Mouse (Mus musculus) forebrain, embryonic 12.5 days (tissue): ENCODE results near the gene Ubtd1. TPM values are rescaled to one million over a fixed set of nuclear protein-coding genes. Genes with fewer than 3 reads are reported as not detected.

Experiments used
- ATAC-seq: fragments of 200-750 bp; cut with Nextera tagmentation; 2 replicates; pipeline ENCODE4 v1.8.0; 2017; ENCODE audit warnings: moderate TSS enrichment; ENCODE audit not compliant: low FRiP score
- H3K27ac ChIP-seq: fragments of 300-500 bp; sonication (generic); 2 replicates; pipeline ENCODE4 v1.5.1; 2016; ENCODE audit warnings: mild to moderate bottlenecking
- H3K27me3 ChIP-seq: fragments of 300-500 bp; sonication (generic); 2 replicates; pipeline ENCODE4 v1.6.1; 2016; ENCODE audit warnings: mild to moderate bottlenecking
- H3K36me3 ChIP-seq: fragments of 300-500 bp; sonication (generic); replicated peaks from 2 replicates; pipeline ENCODE4 v1.6.1; 2016; ENCODE audit warnings: mild to moderate bottlenecking
- H3K4me1 ChIP-seq: fragments of 300-500 bp; sonication (generic); 2 replicates; pipeline ENCODE4 v1.6.1; 2016
- H3K4me2 ChIP-seq: fragments of 300-500 bp; sonication (generic); 2 replicates; pipeline ENCODE4 v1.6.1; 2016; ENCODE audit warnings: mild to moderate bottlenecking, moderate library complexity
- H3K4me3 ChIP-seq: fragments of 300-500 bp; sonication (generic); replicated peaks from 2 replicates; pipeline ENCODE4 v1.5.1; 2016; ENCODE audit warnings: mild to moderate bottlenecking
- H3K9ac ChIP-seq: fragments of 300-500 bp; sonication (generic); 2 replicates; pipeline ENCODE4 v1.6.1; 2016; ENCODE audit warnings: mild to moderate bottlenecking
- H3K9me3 ChIP-seq: fragments of 300-500 bp; sonication (generic); 2 replicates; pipeline ENCODE4 v1.6.1; 2016
- WGBS: fragments of 180-500 bp; shearing (Covaris S2); methylation state at CpG from one replicate; pipeline ENCODE4 v1.1.7; 2016; 5-methylcytosine and 5-hydroxymethylcytosine counted together
- polyA plus RNA-seq: library from polyadenylated mRNA; unstranded; fragments of >200 nt; fragmentation: Nextera tagmentation; extraction: Ambion mirVana; gene quantifications from 2 replicates; pipeline ENCODE4 v1.2.1, GENCODE M21; 2016

Ubtd1 gene
- polyA plus RNA-seq, 1 experiment from 2014 or later: 7.1 TPM

DNA sequence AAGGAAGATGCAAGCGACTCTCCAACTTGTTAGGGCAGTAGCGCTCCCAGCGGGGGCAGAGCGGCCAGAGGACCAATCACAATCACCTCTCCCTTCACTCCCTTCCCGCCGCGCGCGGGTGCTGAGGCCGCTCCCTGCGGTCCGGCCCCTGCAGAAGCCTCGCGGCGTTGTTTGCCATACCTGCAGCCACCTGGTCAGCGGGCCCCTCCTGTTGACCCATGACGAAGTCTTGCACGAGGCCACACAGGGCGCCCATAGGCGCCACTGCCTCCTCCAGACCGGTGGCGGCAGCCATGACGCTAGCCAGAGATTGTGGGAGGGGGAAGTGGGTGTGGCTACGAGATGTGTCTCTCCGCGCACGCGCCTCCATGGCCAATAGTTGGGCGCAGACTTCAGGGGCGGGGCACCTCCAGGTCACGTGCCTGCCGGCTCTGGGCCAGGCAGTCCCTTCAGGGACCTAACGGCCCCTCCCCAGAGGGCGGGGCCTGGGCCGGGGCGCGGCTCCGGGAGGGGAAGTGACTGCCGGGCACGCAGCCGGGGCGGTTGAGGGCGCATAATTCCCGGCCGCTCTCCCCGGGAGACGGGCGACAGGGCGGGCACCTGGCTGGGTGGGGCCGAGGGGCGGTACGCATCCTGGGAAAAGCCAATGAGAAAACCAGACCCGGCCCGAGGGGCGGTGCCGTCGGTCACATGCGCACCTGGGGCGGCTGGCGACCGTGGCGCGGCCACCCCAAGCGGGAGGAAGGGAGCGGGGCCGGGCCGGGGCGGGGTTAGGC, 556 bp upstream of the Ubtd1 start, which contains the start of gene Mms19:
TSS of gene Mms19 (minus strand) at position 339 of the 776 bp plus-strand sequence.
- peaks cover 22% of the 10 kb centered on the region for H3K27me3 ChIP-seq
- H3K27ac ChIP-seq: peak within 1 kb of the TSS; percentile 82
- ATAC-seq: peak; percentile 98
- no peaks in the 10 kb centered on the region for H3K9me3 ChIP-seq
- peaks cover 24% of the 10 kb centered on the region for H3K4me1 ChIP-seq
- under 1% methylated on average over 64 of the region's 68 CpGs for WGBS
- peak within 1 kb of the TSS; percentile 76 for H3K9ac ChIP-seq
- no peaks in the 10 kb centered on the region for H3K36me3 ChIP-seq
- H3K4me2 ChIP-seq: peak within 1 kb of the TSS; percentile 100
- peak within 1 kb of the TSS; percentile 70 for H3K4me3 ChIP-seq

DNA sequence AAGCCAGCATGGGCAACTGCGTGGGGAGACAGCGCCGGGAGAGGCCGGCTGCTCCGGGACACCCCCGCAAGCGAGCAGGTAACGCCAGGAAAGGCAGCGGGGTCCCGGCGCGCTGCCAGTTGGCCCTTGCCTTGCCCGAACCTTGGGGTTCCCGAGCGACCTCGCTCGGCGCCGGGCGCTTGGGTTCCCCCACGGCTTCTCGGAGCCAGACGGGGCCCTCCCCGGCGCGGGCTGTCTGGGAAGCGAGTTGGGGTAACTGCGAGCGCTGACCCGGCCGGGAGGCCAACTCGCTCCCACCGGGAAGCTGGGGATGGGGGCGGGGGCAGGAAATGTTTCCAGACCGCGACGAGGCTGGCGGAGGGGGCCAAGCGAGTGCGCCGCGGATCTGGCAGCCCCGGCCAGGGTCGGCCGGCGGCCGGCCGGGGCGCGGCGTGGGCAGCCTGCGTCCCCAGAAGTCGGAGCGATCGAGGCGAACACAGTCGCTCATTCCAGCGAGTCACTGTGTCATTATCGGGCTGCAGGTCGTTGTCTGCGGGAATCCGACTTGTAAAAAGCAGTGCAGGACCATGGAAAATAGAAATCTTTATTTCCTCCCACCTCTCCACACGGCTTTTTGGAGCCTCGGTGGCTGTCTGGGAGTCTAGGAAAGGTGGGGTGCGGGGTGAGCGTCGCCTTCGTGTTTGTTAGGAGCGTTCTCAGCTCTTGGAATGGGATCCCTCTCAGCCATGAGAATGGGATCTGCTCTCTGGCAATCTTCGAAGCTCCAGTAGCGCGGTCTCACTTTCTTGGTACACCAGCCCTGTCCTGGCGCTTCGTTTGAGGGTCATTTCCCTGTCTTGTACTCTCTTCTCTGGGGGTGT, 598 bp downstream of the Ubtd1 start:
- peaks cover 22% of the 10 kb centered on the region for H3K4me1 ChIP-seq
- no peaks in the 10 kb centered on the region for H3K36me3 ChIP-seq
- peak overlapping the region; percentile 82; the same call in 1 of the 2 replicates for H3K27ac ChIP-seq
- H3K4me3 ChIP-seq: peak overlapping the region; percentile 70
- H3K9me3 ChIP-seq: no peaks in the 10 kb centered on the region
- H3K4me2 ChIP-seq: peak overlapping the region; percentile 100
- ATAC-seq: no peak; the same call in 1 of the 2 replicates
- peak overlapping the region; percentile 76 for H3K9ac ChIP-seq
- under 1% methylated on average over 74 of the region's 74 CpGs for WGBS
- peaks cover 22% of the 10 kb centered on the region for H3K27me3 ChIP-seq

GRCm38 (mm10) chr19:41982791-41983150, 1.2 kb downstream of the Ubtd1 start:
- peaks cover 22% of the 10 kb centered on the region for H3K27me3 ChIP-seq
- ATAC-seq: no peak
- H3K9ac ChIP-seq: peak overlapping the region; percentile 76
- no peak overlapping the region for H3K27ac ChIP-seq
- peak overlapping the region; percentile 100 for H3K4me2 ChIP-seq
- peak overlapping the region; percentile 70 for H3K4me3 ChIP-seq
- H3K36me3 ChIP-seq: no peaks in the 10 kb centered on the region
- H3K4me1 ChIP-seq: peaks cover 22% of the 10 kb centered on the region
- no peaks in the 10 kb centered on the region for H3K9me3 ChIP-seq
- WGBS: 0% methylated on average over 4 of the region's 4 CpGs

DNA sequence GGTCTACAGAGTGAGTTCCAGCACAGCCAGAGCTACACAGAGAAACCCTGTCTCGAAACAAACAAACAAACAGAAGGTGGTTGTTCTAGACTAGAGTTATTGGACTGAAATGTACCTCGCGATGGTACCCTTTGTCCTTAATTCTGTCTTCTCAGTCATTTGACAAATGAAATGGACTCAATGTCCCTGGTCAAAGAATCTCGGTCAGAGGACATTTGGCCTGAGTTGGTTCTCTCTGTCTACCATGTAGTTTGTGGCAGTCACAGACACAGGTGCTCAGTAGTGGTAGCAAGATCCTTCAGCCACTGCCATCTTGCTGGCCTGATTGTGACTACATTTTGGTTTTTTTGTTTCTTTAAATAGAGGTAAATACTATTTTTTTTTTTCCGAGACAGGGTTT, 4.4 kb downstream of the Ubtd1 start:
- 83% methylated on average over 5 of the region's 5 CpGs for WGBS
- Histone ChIP-seq H3K4me2 (no peak overlapping the region), H3K9ac (no peak overlapping the region), H3K4me1 (peaks cover 11% of the 10 kb centered on the region), H3K27me3 (peaks cover 22% of the 10 kb centered on the region), H3K36me3 (no peaks in the 10 kb centered on the region), H3K9me3 (no peaks in the 10 kb centered on the region), H3K27ac (no peak overlapping the region), H3K4me3 (no peak overlapping the region)
- no peak for ATAC-seq

- H3K36me3 ChIP-seq: no peaks in the 10 kb centered on the region
- WGBS: 91% methylated on average over 4 of the region's 4 CpGs
- H3K4me2 ChIP-seq: no peak overlapping the region
- no peak for ATAC-seq
- peaks cover 18% of the 10 kb centered on the region for H3K27me3 ChIP-seq
- H3K4me3 ChIP-seq: no peak overlapping the region
- H3K27ac ChIP-seq: no peak overlapping the region
- H3K9ac ChIP-seq: no peak overlapping the region
- H3K9me3 ChIP-seq: no peaks in the 10 kb centered on the region
- peaks cover 8% of the 10 kb centered on the region for H3K4me1 ChIP-seq
Measured at GRCm38 (mm10) chr19:41987206-41987605, 5.6 kb downstream of the Ubtd1 start.

DNA sequence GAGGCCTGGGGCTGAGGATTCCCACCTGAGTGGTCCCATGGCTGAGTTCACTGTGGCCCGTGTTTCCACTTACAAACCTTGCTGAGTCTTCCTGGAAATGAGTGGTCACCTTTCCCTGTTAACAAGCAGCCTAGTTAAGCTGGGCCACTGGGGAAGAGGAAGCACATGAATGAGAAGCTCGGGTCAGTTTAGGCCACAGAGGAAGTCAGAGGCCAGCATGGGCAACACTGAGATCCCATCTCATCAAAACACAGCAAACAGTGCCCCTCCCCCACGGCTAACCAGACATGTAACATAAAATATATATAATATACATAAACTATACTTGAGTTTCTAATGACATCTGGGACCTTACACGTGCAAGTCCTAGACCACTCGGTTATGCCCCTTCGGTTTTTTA, 8.2 kb downstream of the Ubtd1 start:
- H3K4me3 ChIP-seq: no peak overlapping the region
- H3K27me3 ChIP-seq: no peaks in the 10 kb centered on the region
- no peak for ATAC-seq
- no peaks in the 10 kb centered on the region for H3K4me1 ChIP-seq
- no peaks in the 10 kb centered on the region for H3K36me3 ChIP-seq
- no peak overlapping the region for H3K4me2 ChIP-seq
- no peak overlapping the region for H3K27ac ChIP-seq
- WGBS: 81% methylated on average over 6 of the region's 6 CpGs
- H3K9ac ChIP-seq: no peak overlapping the region
- no peaks in the 10 kb centered on the region for H3K9me3 ChIP-seq

DNA sequence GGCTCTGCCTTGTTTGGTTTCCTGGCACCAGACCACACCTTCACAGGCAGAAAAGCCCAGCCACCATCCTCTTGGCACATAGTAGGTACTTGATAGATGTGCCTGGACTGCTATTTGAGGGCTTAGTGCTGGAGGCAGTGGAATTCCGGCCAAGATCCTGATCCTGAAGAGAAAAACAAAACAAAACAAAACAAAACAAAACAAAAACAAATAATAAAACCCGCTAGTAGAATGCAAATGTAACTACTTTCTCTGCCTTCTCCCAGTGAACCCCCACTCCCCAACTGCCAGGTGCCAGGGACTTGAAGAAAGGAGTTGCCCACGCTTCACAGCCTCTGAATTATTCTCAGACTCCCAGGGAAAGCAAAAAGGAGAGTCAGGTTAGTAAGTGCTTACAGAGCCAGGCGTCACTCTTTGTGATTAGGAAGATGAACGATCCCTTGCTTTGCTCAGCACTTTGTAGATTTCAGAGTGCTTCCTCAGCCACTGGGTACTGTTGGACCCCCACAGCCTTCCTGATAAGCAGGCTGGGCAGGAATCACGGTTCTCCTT, 10.4 kb downstream of the Ubtd1 start:
- no peaks in the 10 kb centered on the region for H3K9me3 ChIP-seq
- no peak overlapping the region for H3K4me2 ChIP-seq
- no peak for ATAC-seq
- H3K4me3 ChIP-seq: no peak overlapping the region
- peaks cover 9% of the 10 kb centered on the region; the same call in 1 of the 2 replicates for H3K4me1 ChIP-seq
- H3K36me3 ChIP-seq: no peaks in the 10 kb centered on the region
- H3K27ac ChIP-seq: no peak overlapping the region
- 39% methylated on average over 6 of the region's 6 CpGs for WGBS
- H3K27me3 ChIP-seq: no peaks in the 10 kb centered on the region
- H3K9ac ChIP-seq: no peak overlapping the region

DNA sequence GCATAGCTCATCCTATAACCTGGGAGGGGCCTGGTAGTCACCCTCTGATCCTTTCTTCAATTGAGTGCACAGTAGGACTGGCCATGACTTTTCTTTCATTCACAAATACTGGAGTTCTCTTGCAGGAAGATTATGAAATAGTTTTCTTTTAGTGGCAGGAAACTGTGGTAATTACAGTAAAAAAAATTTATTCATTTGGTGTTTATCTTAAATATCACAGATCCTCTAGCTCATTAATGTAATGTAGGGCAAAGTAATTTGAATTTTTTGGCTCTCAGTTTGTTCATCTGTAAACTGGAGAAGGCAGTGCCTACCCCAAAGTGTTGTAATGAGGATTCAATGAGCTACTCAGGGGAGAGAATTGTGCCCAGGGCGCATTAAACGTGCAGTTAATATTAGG, 11.4 kb downstream of the Ubtd1 start:
- Histone ChIP-seq H3K9ac (no peak overlapping the region), H3K4me1 (peaks cover 9% of the 10 kb centered on the region; the same call in 1 of the 2 replicates), H3K27me3 (no peaks in the 10 kb centered on the region), H3K27ac (no peak overlapping the region), H3K36me3 (no peaks in the 10 kb centered on the region), H3K4me3 (no peak overlapping the region), H3K9me3 (no peaks in the 10 kb centered on the region), H3K4me2 (no peak overlapping the region)
- no peak for ATAC-seq
- WGBS: 89% methylated on average over 2 of the region's 2 CpGs

- H3K9me3 ChIP-seq: no peaks in the 10 kb centered on the region
- ATAC-seq: no peak
- no peaks in the 10 kb centered on the region for H3K27me3 ChIP-seq
- no peak overlapping the region for H3K27ac ChIP-seq
- H3K9ac ChIP-seq: no peak overlapping the region
- peaks cover 9% of the 10 kb centered on the region; the same call in 1 of the 2 replicates for H3K4me1 ChIP-seq
- 82% methylated on average over 6 of the region's 6 CpGs for WGBS
- no peaks in the 10 kb centered on the region for H3K36me3 ChIP-seq
- H3K4me3 ChIP-seq: no peak overlapping the region
- H3K4me2 ChIP-seq: no peak overlapping the region
Measured at GRCm38 (mm10) chr19:41993484-41993883, 11.9 kb downstream of the Ubtd1 start.

DNA sequence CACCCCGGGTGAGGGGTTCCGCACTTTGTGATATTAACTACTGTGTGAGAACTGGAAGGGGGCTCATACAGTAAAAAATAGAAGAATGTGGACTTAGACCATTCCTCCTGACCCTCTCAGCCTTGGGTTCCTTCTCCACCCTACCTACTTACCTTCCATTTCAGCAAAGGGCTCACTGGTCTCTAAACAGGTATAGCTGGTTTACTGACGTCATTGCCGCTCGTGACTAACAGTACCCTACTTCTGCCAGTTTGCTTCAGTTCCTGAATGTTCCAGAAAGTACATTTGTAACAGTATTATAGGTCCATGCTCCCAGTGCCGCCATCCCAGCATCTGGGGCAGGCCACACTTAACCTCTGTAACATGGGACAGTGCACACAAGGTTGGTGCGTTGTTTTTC, 12.5 kb downstream of the Ubtd1 start:
- Histone ChIP-seq H3K36me3 (no peaks in the 10 kb centered on the region), H3K27me3 (no peaks in the 10 kb centered on the region), H3K9me3 (no peaks in the 10 kb centered on the region), H3K4me3 (no peak overlapping the region), H3K4me2 (no peak overlapping the region), H3K27ac (no peak overlapping the region), H3K4me1 (peaks cover 9% of the 10 kb centered on the region; the same call in 1 of the 2 replicates), H3K9ac (no peak overlapping the region)
- 94% methylated on average over 7 of the region's 7 CpGs for WGBS
- no peak for ATAC-seq

DNA sequence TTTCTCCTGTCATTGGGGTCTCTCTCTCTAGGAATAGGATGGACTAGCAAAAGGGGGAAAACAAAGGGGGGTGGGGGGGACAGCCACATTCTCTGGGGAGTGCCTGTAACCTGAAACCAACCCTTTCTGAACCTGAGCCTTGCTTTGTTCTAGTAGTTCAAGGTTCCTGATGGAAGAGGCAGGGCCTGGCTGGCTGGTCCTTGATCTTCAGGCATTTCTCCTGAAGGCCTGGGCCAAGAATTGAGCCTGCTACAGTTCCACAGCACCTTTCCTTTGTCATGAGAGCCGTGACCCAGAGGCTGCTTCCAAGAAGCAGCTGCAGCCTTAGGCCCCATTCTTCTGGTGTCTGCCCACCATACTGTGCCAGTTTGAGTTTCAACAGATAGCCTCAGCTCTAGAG, 13.9 kb downstream of the Ubtd1 start:
- Histone ChIP-seq H3K4me1 (peaks cover 9% of the 10 kb centered on the region; the same call in 1 of the 2 replicates), H3K27ac (no peak overlapping the region)
- WGBS: 44% methylated on average over 1 of the region's 1 CpGs

DNA sequence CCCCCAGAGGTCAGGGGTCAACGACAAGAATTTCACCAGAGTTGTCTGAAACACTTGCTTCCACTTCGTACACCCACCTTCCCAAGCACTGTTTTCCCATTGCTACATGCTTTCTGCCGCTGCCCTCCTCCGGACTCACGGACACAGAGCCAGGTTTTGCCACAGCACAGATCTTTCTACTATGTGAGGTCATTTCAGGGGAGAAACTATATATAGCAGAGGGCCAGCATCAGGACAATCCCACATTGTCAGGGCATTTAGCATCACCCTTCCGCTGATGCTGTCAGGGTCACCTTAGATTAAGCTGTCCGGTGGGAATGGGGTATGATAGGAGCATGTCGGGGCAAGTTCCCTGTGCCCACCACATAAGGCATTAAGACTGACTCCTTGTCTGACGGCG, 15.5 kb downstream of the Ubtd1 start:
- Histone ChIP-seq H3K4me3 (no peak overlapping the region), H3K4me1 (peaks cover 9% of the 10 kb centered on the region; the same call in 1 of the 2 replicates), H3K9ac (no peak overlapping the region), H3K27ac (no peak overlapping the region), H3K36me3 (no peaks in the 10 kb centered on the region), H3K4me2 (no peak overlapping the region), H3K9me3 (no peaks in the 10 kb centered on the region), H3K27me3 (no peaks in the 10 kb centered on the region)
- no peak for ATAC-seq
- WGBS: 88% methylated on average over 10 of the region's 10 CpGs

More for the DNA sequence above, 13.9 kb downstream of the Ubtd1 start:
- Histone ChIP-seq H3K27me3 (no peaks in the 10 kb centered on the region), H3K4me3 (no peak overlapping the region), H3K36me3 (no peaks in the 10 kb centered on the region), H3K4me2 (no peak overlapping the region), H3K9me3 (no peaks in the 10 kb centered on the region), H3K9ac (no peak overlapping the region)
- no peak for ATAC-seq
